Mouse (Mus musculus): Measurements from ENCODE around the gene Ncor2. TPM values are rescaled to one million over a fixed set of nuclear protein-coding genes. Genes with fewer than 3 reads are reported as not detected.

Ncor2 gene
- polyA plus RNA-seq, 1 experiment from 2014 or later: 22.6 TPM

DNA sequence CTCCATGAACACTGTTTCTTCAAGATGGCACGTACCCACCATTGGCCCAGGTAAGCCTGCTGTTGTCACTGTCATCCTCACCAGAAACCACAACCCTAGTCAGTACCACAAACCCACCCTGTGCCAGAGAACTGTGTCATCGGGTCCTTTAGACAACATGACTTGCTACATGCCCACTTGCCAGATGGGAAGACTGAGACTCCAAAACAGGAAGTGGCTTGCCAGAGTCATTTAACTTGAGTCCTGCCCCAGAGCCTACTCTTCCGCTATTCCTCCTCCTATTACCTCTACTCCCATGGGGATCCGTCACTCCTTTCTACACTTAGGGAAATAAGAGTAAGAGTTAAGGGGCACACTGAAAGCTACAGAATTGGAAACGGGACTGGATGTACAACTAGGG lies 39.4 kb downstream of the Ncor2 start:
- 84% methylated on average over 5 of the region's 5 CpGs for WGBS
- peaks cover 91% of the 10 kb centered on the region for H3K4me1 ChIP-seq (replicated peaks)
- no peaks in the 10 kb centered on the region for H3K27me3 ChIP-seq
- H3K4me3 ChIP-seq (replicated peaks): no peak overlapping the region
- H3K9ac ChIP-seq (replicated peaks): no peak overlapping the region
- H3K27ac ChIP-seq: peak overlapping the region; percentile 96
- peak overlapping the region; percentile 53 for H3K4me2 ChIP-seq (replicated peaks)
- ATAC-seq: no peak
- H3K36me3 ChIP-seq: no peaks in the 10 kb centered on the region
- no peaks in the 10 kb centered on the region for H3K9me3 ChIP-seq

DNA sequence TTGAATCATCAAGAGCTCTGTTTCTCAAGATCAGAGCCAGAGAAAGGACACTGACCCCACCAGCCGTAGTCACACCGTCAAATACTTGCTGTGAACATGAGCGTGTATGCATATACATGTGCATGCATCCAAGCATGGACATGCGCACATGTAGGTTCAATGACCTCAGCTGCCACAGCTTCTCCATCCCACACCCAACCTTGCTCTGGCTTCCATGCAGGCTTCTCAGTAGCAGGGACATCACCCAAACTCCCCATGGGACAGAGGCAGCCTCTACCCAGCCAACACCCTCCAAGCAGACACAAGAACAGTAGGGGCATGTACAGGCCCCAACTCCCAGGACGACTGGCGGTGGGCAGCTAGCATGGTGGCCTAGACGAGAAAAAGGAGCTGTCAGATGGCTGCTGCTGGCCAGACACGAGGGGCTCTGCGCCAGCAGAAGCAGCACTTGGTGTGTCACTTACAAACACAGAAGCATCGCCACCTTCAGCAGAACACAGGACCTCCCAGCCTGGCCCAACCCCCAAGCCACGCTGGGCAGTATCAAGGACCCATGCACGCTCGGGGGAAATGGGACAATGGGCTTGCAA lies 40.1 kb downstream of the Ncor2 start:
- Histone ChIP-seq H3K4me3 (replicated peaks) (no peak overlapping the region), H3K27ac (peak overlapping the region; percentile 96), H3K4me1 (replicated peaks) (peaks cover 98% of the 10 kb centered on the region), H3K36me3 (no peaks in the 10 kb centered on the region), H3K9ac (replicated peaks) (no peak overlapping the region; the same call in 1 of the 2 replicates), H3K27me3 (no peaks in the 10 kb centered on the region), H3K4me2 (replicated peaks) (no peak overlapping the region), H3K9me3 (no peaks in the 10 kb centered on the region)
- WGBS: 81% methylated on average over 13 of the region's 13 CpGs
- ATAC-seq: no peak

DNA sequence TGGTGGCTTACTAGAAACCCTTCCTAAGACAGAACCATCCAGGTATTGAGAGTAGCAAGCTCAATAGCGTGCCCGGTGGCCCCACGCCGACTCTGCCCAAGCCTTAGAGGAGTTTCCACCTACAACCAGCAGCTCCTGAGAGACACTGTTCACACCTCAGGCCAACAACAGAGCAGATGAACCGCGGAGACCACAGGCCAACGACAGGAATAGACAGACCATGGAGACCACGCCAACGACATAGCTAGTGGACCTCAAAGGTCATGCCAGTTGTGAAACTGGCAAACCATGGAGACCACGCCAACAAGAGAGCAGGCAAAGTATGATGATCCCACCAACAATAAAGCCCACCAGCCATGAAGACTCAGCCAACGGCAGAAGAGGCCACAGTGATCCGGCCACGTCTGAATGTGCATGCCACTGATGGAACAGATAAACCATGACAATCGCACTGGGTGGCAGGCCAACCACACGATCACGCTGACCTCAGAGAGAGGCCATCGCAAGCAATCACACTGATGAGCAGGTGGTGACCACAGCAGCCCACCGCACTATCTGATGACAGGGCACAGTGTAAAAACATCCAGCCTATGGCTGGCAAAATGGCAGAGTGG lies 41.2 kb downstream of the Ncor2 start:
- no peak overlapping the region for H3K4me2 ChIP-seq (replicated peaks)
- 92% methylated on average over 18 of the region's 18 CpGs for WGBS
- no peaks in the 10 kb centered on the region for H3K27me3 ChIP-seq
- no peak overlapping the region for H3K4me3 ChIP-seq (replicated peaks)
- no peaks in the 10 kb centered on the region for H3K36me3 ChIP-seq
- ATAC-seq: no peak
- no peak overlapping the region for H3K27ac ChIP-seq
- no peak overlapping the region for H3K9ac ChIP-seq (replicated peaks)
- H3K9me3 ChIP-seq: no peaks in the 10 kb centered on the region
- H3K4me1 ChIP-seq (replicated peaks): peaks cover 99% of the 10 kb centered on the region

GRCm38 (mm10) chr5:125136996-125137671 lies 41.9 kb downstream of the Ncor2 start:
- Histone ChIP-seq H3K4me3 (replicated peaks) (no peak overlapping the region), H3K27ac (peak overlapping the region; percentile 71; the same call in 1 of the 2 replicates), H3K4me2 (replicated peaks) (no peak overlapping the region), H3K9me3 (no peaks in the 10 kb centered on the region), H3K4me1 (replicated peaks) (peaks cover 99% of the 10 kb centered on the region), H3K36me3 (no peaks in the 10 kb centered on the region), H3K27me3 (no peaks in the 10 kb centered on the region), H3K9ac (replicated peaks) (peak overlapping the region; percentile 37; the same call in 1 of the 2 replicates)
- ATAC-seq: no peak
- 55% methylated on average over 14 of the region's 14 CpGs for WGBS

- no peak overlapping the region for H3K4me3 ChIP-seq (replicated peaks)
- H3K36me3 ChIP-seq: no peaks in the 10 kb centered on the region
- H3K4me1 ChIP-seq (replicated peaks): peaks cover 99% of the 10 kb centered on the region
- H3K27me3 ChIP-seq: no peaks in the 10 kb centered on the region
- H3K4me2 ChIP-seq (replicated peaks): no peak overlapping the region
- no peak for ATAC-seq
- peak overlapping the region; percentile 71; the same call in 1 of the 2 replicates for H3K27ac ChIP-seq
- H3K9me3 ChIP-seq: no peaks in the 10 kb centered on the region
- peak overlapping the region; percentile 37; the same call in 1 of the 2 replicates for H3K9ac ChIP-seq (replicated peaks)
- WGBS: 78% methylated on average over 5 of the region's 5 CpGs
These were observed 42.6 kb downstream of the Ncor2 start for GRCm38 (mm10) chr5:125136296-125136995.

DNA sequence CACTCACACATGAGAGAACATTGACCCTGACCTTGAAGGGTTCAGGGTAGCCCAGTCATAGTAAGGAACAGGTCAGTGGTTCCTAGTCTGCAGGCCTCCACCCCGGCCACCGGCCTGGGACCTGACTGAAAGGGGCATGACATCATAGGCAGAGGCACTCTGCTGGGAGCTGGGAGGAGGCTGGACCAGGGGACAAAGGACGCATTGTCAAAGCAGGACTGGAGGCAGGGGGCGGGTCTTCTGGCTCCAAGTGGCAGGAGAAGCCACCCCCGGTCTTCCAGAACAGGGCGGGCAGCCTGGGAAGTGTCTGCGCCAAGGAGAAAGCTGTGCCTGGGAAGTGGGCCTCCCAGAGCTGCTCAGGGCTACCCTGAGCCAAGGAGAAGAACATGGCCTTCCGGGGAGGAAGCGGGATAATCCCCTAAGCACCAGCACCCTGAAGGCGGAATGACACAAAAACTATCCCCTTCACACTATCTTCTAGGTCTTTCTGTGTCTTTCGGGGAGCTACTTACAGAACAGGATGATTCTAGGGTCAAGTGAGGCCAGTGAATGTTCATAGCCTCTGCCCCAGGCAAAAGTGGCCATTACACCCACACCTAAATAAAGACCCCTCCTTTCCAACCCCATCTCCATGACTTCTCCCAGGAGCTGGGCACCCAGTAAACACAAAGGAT lies 44.1 kb downstream of the Ncor2 start:
- Histone ChIP-seq H3K4me1 (replicated peaks) (peaks cover 98% of the 10 kb centered on the region), H3K4me2 (replicated peaks) (peak overlapping the region; percentile 24; the same call in 1 of the 2 replicates), H3K9me3 (no peaks in the 10 kb centered on the region), H3K4me3 (replicated peaks) (no peak overlapping the region), H3K36me3 (no peaks in the 10 kb centered on the region), H3K27ac (peak overlapping the region; percentile 88), H3K27me3 (no peaks in the 10 kb centered on the region), H3K9ac (replicated peaks) (peak overlapping the region; percentile 40)
- peak; percentile 83 for ATAC-seq
- WGBS: 7% methylated on average over 11 of the region's 11 CpGs

DNA sequence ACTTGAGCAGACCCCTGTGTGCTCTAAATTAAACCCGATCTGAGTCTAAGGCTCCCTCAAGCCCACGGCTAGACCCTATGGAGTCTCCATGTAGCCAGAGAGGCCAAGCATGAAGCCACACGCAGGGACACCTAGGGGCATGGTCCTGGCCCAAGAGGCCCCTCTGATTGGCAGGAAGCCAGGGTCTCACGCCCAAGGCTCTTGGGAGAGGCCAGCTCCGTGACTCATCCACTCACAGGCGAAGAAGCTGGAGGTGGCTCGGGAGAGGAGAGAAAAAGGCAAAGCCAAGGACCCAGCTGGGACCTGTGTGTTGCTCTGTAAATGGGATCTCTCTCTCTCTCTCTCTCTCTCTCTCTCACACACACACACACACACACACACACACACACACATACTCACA lies 44.6 kb downstream of the Ncor2 start:
- peak; percentile 49 for ATAC-seq
- H3K27ac ChIP-seq: peak overlapping the region; percentile 88
- peak overlapping the region; percentile 24; the same call in 1 of the 2 replicates for H3K4me2 ChIP-seq (replicated peaks)
- no peaks in the 10 kb centered on the region for H3K9me3 ChIP-seq
- peaks cover 98% of the 10 kb centered on the region for H3K4me1 ChIP-seq (replicated peaks)
- no peaks in the 10 kb centered on the region for H3K27me3 ChIP-seq
- H3K36me3 ChIP-seq: no peaks in the 10 kb centered on the region
- 21% methylated on average over 6 of the region's 7 CpGs for WGBS
- H3K4me3 ChIP-seq (replicated peaks): no peak overlapping the region
- H3K9ac ChIP-seq (replicated peaks): peak overlapping the region; percentile 40

DNA sequence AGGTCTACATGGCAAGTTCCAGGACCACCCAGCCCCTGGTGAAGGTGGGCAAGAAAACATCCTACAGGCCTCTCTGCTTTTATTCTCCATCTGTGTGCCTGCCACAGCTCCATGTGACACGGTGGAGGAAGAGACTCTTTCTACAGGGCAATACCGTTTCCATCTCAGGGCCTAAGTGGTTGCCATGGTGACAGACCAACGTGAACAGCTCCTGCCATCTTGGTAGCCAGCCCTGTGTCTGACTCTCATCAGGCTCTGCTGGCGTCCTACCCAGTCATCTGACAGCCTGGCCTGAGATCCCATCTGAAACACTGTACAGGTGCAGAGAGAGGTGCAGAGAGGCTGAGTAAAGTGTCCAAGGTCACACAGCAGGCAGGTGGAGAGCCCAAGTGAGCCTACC lies 45.4 kb downstream of the Ncor2 start:
- no peak for ATAC-seq
- Histone ChIP-seq H3K36me3 (no peaks in the 10 kb centered on the region), H3K27ac (peak overlapping the region; percentile 88), H3K4me2 (replicated peaks) (no peak overlapping the region), H3K9me3 (no peaks in the 10 kb centered on the region), H3K4me3 (replicated peaks) (no peak overlapping the region), H3K4me1 (replicated peaks) (peaks cover 98% of the 10 kb centered on the region), H3K9ac (replicated peaks) (no peak overlapping the region), H3K27me3 (no peaks in the 10 kb centered on the region)
- WGBS: 12% methylated on average over 4 of the region's 4 CpGs

DNA sequence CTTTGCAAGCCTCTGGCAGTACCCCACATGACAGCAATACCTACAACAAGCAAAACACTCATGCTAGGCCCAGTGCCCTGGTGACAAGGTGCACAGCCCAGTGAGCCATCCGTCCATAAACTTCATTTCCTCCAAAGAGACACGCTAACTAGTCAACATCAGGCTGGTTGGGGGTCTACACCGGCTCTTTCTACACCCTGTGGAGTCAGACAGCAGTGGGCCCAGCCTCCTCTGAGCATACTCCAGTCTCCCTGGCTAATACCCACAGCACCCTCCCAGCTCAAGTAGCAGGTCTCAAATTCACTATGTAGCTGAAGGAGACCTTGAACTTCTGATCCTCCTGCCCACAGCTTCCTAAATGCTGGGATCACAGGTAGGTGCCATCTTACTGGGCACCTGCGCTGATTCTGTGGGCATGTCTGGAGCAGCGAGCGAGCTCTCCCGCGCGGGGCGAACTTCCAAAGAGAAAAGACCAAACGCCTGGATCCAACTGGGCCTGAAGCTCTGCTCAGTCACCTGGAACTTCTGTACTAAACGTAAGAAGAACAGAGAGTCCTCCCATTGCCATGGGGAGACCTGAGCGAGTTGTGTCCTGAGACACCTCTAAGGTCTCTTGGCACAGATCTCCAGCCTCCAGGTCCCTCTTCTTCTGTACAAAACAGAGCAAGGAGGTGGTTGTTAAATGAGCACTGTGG lies 46.3 kb downstream of the Ncor2 start:
- Histone ChIP-seq H3K27me3 (no peaks in the 10 kb centered on the region), H3K9me3 (no peaks in the 10 kb centered on the region), H3K4me1 (replicated peaks) (peaks cover 98% of the 10 kb centered on the region), H3K4me3 (replicated peaks) (no peak overlapping the region), H3K9ac (replicated peaks) (no peak overlapping the region; the same call in 1 of the 2 replicates), H3K36me3 (no peaks in the 10 kb centered on the region), H3K4me2 (replicated peaks) (no peak overlapping the region), H3K27ac (no peak overlapping the region; the same call in 1 of the 2 replicates)
- no peak for ATAC-seq
- 94% methylated on average over 13 of the region's 13 CpGs for WGBS

- H3K36me3 ChIP-seq: no peaks in the 10 kb centered on the region
- H3K4me2 ChIP-seq (replicated peaks): no peak overlapping the region
- no peaks in the 10 kb centered on the region for H3K9me3 ChIP-seq
- H3K27me3 ChIP-seq: no peaks in the 10 kb centered on the region
- ATAC-seq: no peak
- WGBS: 73% methylated on average over 2 of the region's 2 CpGs
- no peak overlapping the region; the same call in 1 of the 2 replicates for H3K9ac ChIP-seq (replicated peaks)
- peak overlapping the region; percentile 67; the same call in 1 of the 2 replicates for H3K27ac ChIP-seq
- H3K4me3 ChIP-seq (replicated peaks): no peak overlapping the region
- peaks cover 92% of the 10 kb centered on the region for H3K4me1 ChIP-seq (replicated peaks)
These were observed 47.0 kb downstream of the Ncor2 start for GRCm38 (mm10) chr5:125132069-125132468.

GRCm38 (mm10) chr5:125130406-125130805 lies 48.6 kb downstream of the Ncor2 start:
- peak overlapping the region; percentile 67; the same call in 1 of the 2 replicates for H3K27ac ChIP-seq

More at GRCm38 (mm10) chr5:125130406-125130805, 48.6 kb downstream of the Ncor2 start:
- H3K4me2 ChIP-seq (replicated peaks): no peak overlapping the region
- H3K27me3 ChIP-seq: no peaks in the 10 kb centered on the region
- H3K36me3 ChIP-seq: no peaks in the 10 kb centered on the region
- H3K9me3 ChIP-seq: no peaks in the 10 kb centered on the region
- no peak overlapping the region; the same call in 1 of the 2 replicates for H3K9ac ChIP-seq (replicated peaks)
- no peak overlapping the region for H3K4me3 ChIP-seq (replicated peaks)
- ATAC-seq: no peak
- H3K4me1 ChIP-seq (replicated peaks): peaks cover 84% of the 10 kb centered on the region
- 95% methylated on average over 3 of the region's 3 CpGs for WGBS
